Comparison of ENCODE assay signal across 9 mouse cellular contexts in the genomic region with DNA sequence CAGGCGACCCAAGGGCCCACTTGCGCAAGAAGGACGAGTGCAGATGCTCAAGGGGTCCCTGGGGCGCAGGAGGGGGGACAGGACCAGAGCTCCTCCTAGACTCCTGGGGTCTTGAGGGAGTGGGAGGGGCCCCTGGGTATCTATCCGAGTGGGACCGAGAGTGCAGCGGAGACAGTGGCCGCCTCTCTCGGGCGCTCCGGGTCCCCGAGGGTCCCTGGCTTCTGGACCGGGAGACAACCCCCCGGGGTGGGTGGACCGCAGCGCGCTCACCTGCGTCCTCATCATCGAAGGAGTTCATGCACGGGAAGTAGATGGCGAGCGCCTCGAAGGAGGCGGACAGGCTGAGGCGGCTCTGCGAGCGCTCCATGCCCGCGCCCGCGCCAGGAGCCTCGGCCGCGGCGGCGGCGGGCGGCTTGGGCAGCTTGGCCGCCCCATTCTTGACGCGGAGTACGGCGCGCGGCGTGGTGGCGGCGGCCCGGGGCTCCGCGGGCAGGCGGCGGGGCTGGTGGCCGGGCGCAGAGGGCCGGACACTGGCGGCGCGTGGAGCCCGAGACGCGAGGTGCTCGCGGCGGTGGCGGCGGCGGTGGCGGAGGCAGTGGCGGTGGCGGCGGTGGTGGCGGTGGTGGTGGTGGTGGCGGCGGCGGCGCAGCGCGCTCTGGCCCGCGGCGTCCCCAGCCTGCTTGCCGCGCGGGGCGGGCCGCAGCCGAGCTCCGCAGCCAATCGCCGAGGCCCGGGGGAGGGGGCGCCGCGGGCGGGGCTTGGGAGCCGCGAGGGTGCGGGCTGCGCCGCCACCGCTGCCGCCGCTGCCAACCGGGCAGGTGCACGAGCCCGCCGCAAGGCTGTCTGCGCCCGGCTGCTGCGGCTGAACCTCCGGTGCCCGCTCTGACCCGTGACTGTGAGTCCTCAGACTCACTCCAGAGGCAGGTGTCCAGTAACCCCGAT. TPM values are rescaled to one million over a fixed set of nuclear protein-coding genes. Genes with fewer than 3 reads are reported as not detected.
A peak's percentile ranks its signal among the peaks of the same experiment; 100 is the strongest.
DNase-seq lines count a peak whose midpoint lies in the region; ATAC-seq and TF ChIP-seq lines count a peak whose summit lies in the region.
"Had no signal": no experiment of that assay in that cellular context is flagged by ENCODE, and none has a peak within 500 bp of the region (broad histone marks: within the 10 kb centered on the region; RNA-seq: fewer than 3 reads in every experiment).

A gene (minus strand): TSS at position 367 of the 942 bp plus-strand sequence.

- no peak within 1 kb of the TSS for H3K27ac ChIP-seq in heart, embryonic 11.5 days (ENCODE audit: low read depth, low read length)
- no peak within 1 kb of the TSS for H3K27ac ChIP-seq in liver, postnatal 0 days (ENCODE audit: low read depth)

- peak within 1 kb of the TSS; percentile 85 for H3K4me3 ChIP-seq in E14TG2a.4 (replicated peaks; ENCODE audit: low read length)
- peak within 1 kb of the TSS; percentile 60 for H3K4me3 ChIP-seq in heart, embryonic 11.5 days (ENCODE audit: low read depth, low read length)
- peak within 1 kb of the TSS; percentile 46 for H3K4me3 ChIP-seq in liver, postnatal 0 days (ENCODE audit: low read depth, low read length)
- H3K4me3 ChIP-seq: myocyte had no signal

- peak; percentile 85 to 92 for DNase-seq in adrenal gland, adult (ENCODE audit: inconsistent age in 2 of 2, low spot score in 1 of 2)
- peak; percentile 75 for DNase-seq in embryo, embryonic 11 days
- DNase-seq in layer of hippocampus, adult 18-20 months (ENCODE audit: low spot score in 2 of 2): peak; percentile 67 to 74
- peak; percentile 63 for DNase-seq in liver, postnatal 0 days
- peak; percentile 22 for DNase-seq in skeletal muscle tissue, adult 2 months (ENCODE audit: low read depth, low spot score)
- DNase-seq in natural killer cell, adult 2 months (ENCODE audit: low spot score in 2 of 2): no peak

- H3K4me1 ChIP-seq in E14TG2a.4 (replicated peaks; ENCODE audit: low read depth, low read length): peaks cover 36% of the 10 kb centered on the region
- H3K4me1 ChIP-seq in heart, embryonic 11.5 days (ENCODE audit: control insufficient read depth, insufficient read depth, low read length): peaks cover 8% of the 10 kb centered on the region; the same call in 1 of the 2 replicates
- no peaks in the 10 kb centered on the region for H3K4me1 ChIP-seq in liver, postnatal 0 days (ENCODE audit: insufficient read depth)

- TF ChIP-seq CTCF in E14TG2a.4 (conservative IDR thresholded peaks at IDR 0.05; ENCODE audit: low read length): no peak
- TF ChIP-seq CTCF in liver, postnatal 0 days (IDR thresholded peaks at IDR 0.05; ENCODE audit: low read depth): no peak

- H3K9me3 ChIP-seq in E14TG2a.4 (ENCODE audit: low read length): no peaks in the 10 kb centered on the region
- no peaks in the 10 kb centered on the region for H3K9me3 ChIP-seq in heart, embryonic 11.5 days (replicated peaks; ENCODE audit: control insufficient read depth, low read length)
- H3K9me3 ChIP-seq in liver, postnatal 0 days (ENCODE audit: low read length): no peaks in the 10 kb centered on the region

- H3K27me3 ChIP-seq in E14TG2a.4 (ENCODE audit: insufficient read depth, low read length): peaks cover 65% of the 10 kb centered on the region
- H3K27me3 ChIP-seq in heart, embryonic 11.5 days (ENCODE audit: control insufficient read depth, insufficient read depth, low read length): peaks cover 77% of the 10 kb centered on the region
- H3K27me3 ChIP-seq in liver, postnatal 0 days (ENCODE audit: insufficient read depth, low read length): peaks cover 31% of the 10 kb centered on the region

- H3K36me3 ChIP-seq in E14TG2a.4 (ENCODE audit: insufficient read depth, low read length): no peaks in the 10 kb centered on the region
- no peaks in the 10 kb centered on the region for H3K36me3 ChIP-seq in heart, embryonic 11.5 days (ENCODE audit: control insufficient read depth, insufficient read depth, low read length)
- H3K36me3 ChIP-seq in liver, postnatal 0 days (replicated peaks; ENCODE audit: insufficient read depth, low read length): no peaks in the 10 kb centered on the region

- no peak for TF ChIP-seq EP300 in liver, postnatal 0 days (IDR thresholded peaks at IDR 0.05; ENCODE audit: low read depth)

- H3K9ac ChIP-seq in heart, embryonic 11.5 days (ENCODE audit: low read depth, low read length): peak within 1 kb of the TSS; percentile 49; the same call in 1 of the 2 replicates
- peak within 1 kb of the TSS; percentile 38 for H3K9ac ChIP-seq in liver, postnatal 0 days (replicated peaks)

- ATAC-seq in heart, embryonic 11.5 days (replicated peaks; ENCODE audit: insufficient number of reproducible peaks, low FRiP score, low TSS enrichment): 0 out of 2 replicates have a peak, but pooled peaks have one; percentile 41
- ATAC-seq in liver, postnatal 0 days: peak; percentile 86

- H3K4me2 ChIP-seq in heart, embryonic 11.5 days: peak within 1 kb of the TSS; percentile 97
- H3K4me2 ChIP-seq in liver, postnatal 0 days (ENCODE audit: low read depth, low read length): peak within 1 kb of the TSS; percentile 74

- WGBS in heart, embryonic 11.5 days (ENCODE audit: insufficient replicate concordance): 2% methylated on average over 54 of the region's 115 CpGs
- WGBS in liver, postnatal 0 days (ENCODE audit: insufficient replicate concordance): 2% methylated on average over 58 of the region's 115 CpGs

RNA-seq across cellular contexts. Expression of the gene that starts here (rescaled TPM):
- 0.04 and 0.17 TPM in 2 replicates for polyA plus RNA-seq in heart, embryonic 11.5 days (2014; fragmentation: Nextera tagmentation; extraction: Ambion mirVana)
- 10 to 100 TPM; 38.4 to 45.6 TPM for total RNA-seq in layer of hippocampus, adult 18-20 months (2021)
- polyA plus RNA-seq in liver, postnatal 0 days (2015; fragmentation: Nextera tagmentation; extraction: Ambion mirVana): 1.1 and 1.4 TPM in 2 replicates
- polyA plus RNA-seq: myocyte had no signal

Comparison
In these comparisons a context has a peak if more than half of its experiments do, and no peak if none do; other contexts are left out.
1. Peak in ATAC-seq, H3K4me3 ChIP-seq, H3K9ac ChIP-seq and H3K4me2 ChIP-seq in heart, embryonic 11.5 days; RNA of the gene not detected or under 1 TPM.
2. DNase-seq: peak in adrenal gland, adult (2 of 2), embryo, embryonic 11 days (single experiment), layer of hippocampus, adult 18-20 months (2 of 2), liver, postnatal 0 days (single experiment) and skeletal muscle tissue, adult 2 months (single experiment); none in natural killer cell, adult 2 months (0 of 2).
3. Peak in every context shown above with its lines, with median percentiles within 50 percentile points of each other: H3K4me3 ChIP-seq.